Mouse (Mus musculus) liver, embryonic 12.5 days (tissue): ENCODE results near the gene Calm4. TPM values are rescaled to one million over a fixed set of nuclear protein-coding genes. Genes with fewer than 3 reads are reported as not detected.
"Not testable (repeated sequence)": the region's sequence is repeated elsewhere in the genome, so short reads cannot be mapped to it uniquely, and the experiment has no call there.

ENCODE experiments used
- ATAC-seq: fragments of 200-750 bp; cut with Nextera tagmentation; 2 replicates; pipeline ENCODE4 v1.8.0; 2017; ENCODE audit warnings: moderate number of reproducible peaks, mild to moderate bottlenecking, moderate library complexity
- H3K27ac ChIP-seq: fragments of 300-500 bp; sonication (generic); 2 replicates; pipeline ENCODE4 v1.5.1; 2016; ENCODE audit warnings: mild to moderate bottlenecking
- H3K27me3 ChIP-seq: fragments of 300-500 bp; sonication (generic); replicated peaks from 2 replicates; pipeline ENCODE4 v1.6.1; 2016; ENCODE audit warnings: mild to moderate bottlenecking, moderate library complexity
- H3K36me3 ChIP-seq: fragments of 300-500 bp; sonication (generic); 2 replicates; pipeline ENCODE4 v1.6.1; 2016; ENCODE audit warnings: mild to moderate bottlenecking, moderate library complexity
- H3K4me1 ChIP-seq: fragments of 300-500 bp; sonication (generic); 2 replicates; pipeline ENCODE4 v1.6.1; 2016
- H3K4me2 ChIP-seq: fragments of 300-500 bp; sonication (generic); 2 replicates; pipeline ENCODE4 v1.6.1; 2016; ENCODE audit warnings: mild to moderate bottlenecking, moderate library complexity
- H3K4me3 ChIP-seq: fragments of 300-500 bp; sonication (generic); 2 replicates; pipeline ENCODE4 v1.5.1; 2016; ENCODE audit warnings: mild to moderate bottlenecking, moderate library complexity
- H3K9ac ChIP-seq: fragments of 300-500 bp; sonication (generic); 2 replicates; pipeline ENCODE4 v1.6.1; 2016; ENCODE audit warnings: mild to moderate bottlenecking, moderate library complexity
- H3K9me3 ChIP-seq: fragments of 300-500 bp; sonication (generic); replicated peaks from 2 replicates; pipeline ENCODE4 v1.6.1; 2016; ENCODE audit warnings: mild to moderate bottlenecking, moderate library complexity
- WGBS: fragments of 180-500 bp; shearing (Covaris S2); methylation state at CpG from one replicate; pipeline ENCODE4 v1.1.7; 2016; ENCODE audit not compliant: insufficient replicate concordance; 5-methylcytosine and 5-hydroxymethylcytosine counted together
- polyA plus RNA-seq: library from polyadenylated mRNA; unstranded; fragments of >200 nt; fragmentation: Nextera tagmentation; extraction: Ambion mirVana; gene quantifications from 2 replicates; pipeline ENCODE4 v1.2.1, GENCODE M21; 2016

The Calm4 gene
- polyA plus RNA-seq: not detected in 2 replicates

- H3K9me3 ChIP-seq, H3K36me3 ChIP-seq, H3K27me3 ChIP-seq, ATAC-seq, H3K4me1 ChIP-seq, H3K9ac ChIP-seq, H3K4me3 ChIP-seq, H3K4me2 ChIP-seq, H3K27ac ChIP-seq: not testable (repeated sequence)
These were observed at the start of gene Calm4 for GRCm38 (mm10) chr13:3837312-3837807. Gene Calm4, plus strand, starts transcription at chr13:3837757.

GRCm38 (mm10) chr13:3788588-3788987 lies 49.0 kb upstream of the Calm4 start:
- Histone ChIP-seq H3K4me2 (no peak overlapping the region), H3K9ac (no peak overlapping the region), H3K36me3 (no peaks in the 10 kb centered on the region), H3K4me1 (no peaks in the 10 kb centered on the region), H3K4me3 (no peak overlapping the region), H3K27me3 (no peaks in the 10 kb centered on the region), H3K9me3 (no peaks in the 10 kb centered on the region), H3K27ac (no peak overlapping the region)
- WGBS: 55% methylated on average over 2 of the region's 2 CpGs
- ATAC-seq: no peak

- Histone ChIP-seq H3K36me3 (no peaks in the 10 kb centered on the region), H3K27ac (no peak overlapping the region), H3K4me2 (no peak overlapping the region), H3K4me3 (no peak overlapping the region), H3K9me3 (no peaks in the 10 kb centered on the region), H3K9ac (no peak overlapping the region), H3K27me3 (no peaks in the 10 kb centered on the region), H3K4me1 (no peaks in the 10 kb centered on the region)
- WGBS: 58% methylated on average over 2 of the region's 2 CpGs
- ATAC-seq: no peak
These were observed 48.0 kb upstream of the Calm4 start for GRCm38 (mm10) chr13:3789531-3789930.

- Histone ChIP-seq H3K4me2 (no peak overlapping the region), H3K4me1 (no peaks in the 10 kb centered on the region), H3K27me3 (no peaks in the 10 kb centered on the region; the same call in 1 of the 2 replicates), H3K27ac (no peak overlapping the region), H3K9me3 (no peaks in the 10 kb centered on the region), H3K4me3 (no peak overlapping the region), H3K36me3 (no peaks in the 10 kb centered on the region), H3K9ac (no peak overlapping the region)
- no peak for ATAC-seq
- 55% methylated on average over 4 of the region's 4 CpGs for WGBS
These were observed 40.9 kb upstream of the Calm4 start for GRCm38 (mm10) chr13:3796649-3797048.

GRCm38 (mm10) chr13:3798751-3799150 lies 38.8 kb upstream of the Calm4 start:
- H3K4me3 ChIP-seq: no peak overlapping the region
- H3K4me1 ChIP-seq: no peaks in the 10 kb centered on the region
- H3K4me2 ChIP-seq: no peak overlapping the region
- no peak overlapping the region for H3K9ac ChIP-seq
- no peaks in the 10 kb centered on the region for H3K9me3 ChIP-seq
- H3K27me3 ChIP-seq: no peaks in the 10 kb centered on the region; the same call in 1 of the 2 replicates
- no peaks in the 10 kb centered on the region for H3K36me3 ChIP-seq
- no peak for ATAC-seq
- no peak overlapping the region for H3K27ac ChIP-seq

GRCm38 (mm10) chr13:3799386-3799785 lies 38.2 kb upstream of the Calm4 start:
- WGBS: 43% methylated on average over 3 of the region's 3 CpGs
- Histone ChIP-seq H3K36me3 (no peaks in the 10 kb centered on the region), H3K4me1 (no peaks in the 10 kb centered on the region), H3K9me3 (no peaks in the 10 kb centered on the region), H3K4me3 (no peak overlapping the region), H3K4me2 (no peak overlapping the region), H3K27ac (no peak overlapping the region), H3K9ac (no peak overlapping the region), H3K27me3 (no peaks in the 10 kb centered on the region; the same call in 1 of the 2 replicates)
- no peak for ATAC-seq

GRCm38 (mm10) chr13:3804186-3804585 lies 33.4 kb upstream of the Calm4 start, which contains the start of gene Calml3:
Gene Calml3, minus strand, starts transcription at chr13:3804316.
- 66% methylated on average over 13 of the region's 13 CpGs for WGBS
- Histone ChIP-seq H3K36me3 (no peaks in the 10 kb centered on the region), H3K4me3 (no peak within 1 kb of the TSS), H3K9ac (no peak within 1 kb of the TSS), H3K9me3 (no peaks in the 10 kb centered on the region), H3K27me3 (no peaks in the 10 kb centered on the region), H3K4me1 (0 out of 2 replicates have a peak, but pooled peaks cover 3% of the 10 kb centered on the region), H3K4me2 (no peak within 1 kb of the TSS), H3K27ac (no peak within 1 kb of the TSS)
- no peak for ATAC-seq

GRCm38 (mm10) chr13:3805132-3805531 lies 32.4 kb upstream of the Calm4 start:
- no peak for ATAC-seq
- Histone ChIP-seq H3K27ac (no peak overlapping the region), H3K4me2 (no peak overlapping the region), H3K27me3 (no peaks in the 10 kb centered on the region), H3K36me3 (no peaks in the 10 kb centered on the region), H3K4me1 (0 out of 2 replicates have a peak, but pooled peaks cover 3% of the 10 kb centered on the region), H3K9ac (no peak overlapping the region), H3K4me3 (no peak overlapping the region), H3K9me3 (no peaks in the 10 kb centered on the region)
- WGBS: 62% methylated on average over 2 of the region's 2 CpGs

GRCm38 (mm10) chr13:3805638-3806037 lies 31.9 kb upstream of the Calm4 start:
- H3K9ac ChIP-seq: no peak overlapping the region
- no peak for ATAC-seq
- H3K4me3 ChIP-seq: no peak overlapping the region
- no peaks in the 10 kb centered on the region for H3K36me3 ChIP-seq
- WGBS: 29% methylated on average over 5 of the region's 5 CpGs
- H3K27ac ChIP-seq: no peak overlapping the region
- 0 out of 2 replicates have a peak, but pooled peaks cover 3% of the 10 kb centered on the region for H3K4me1 ChIP-seq
- H3K9me3 ChIP-seq: no peaks in the 10 kb centered on the region
- H3K4me2 ChIP-seq: no peak overlapping the region
- H3K27me3 ChIP-seq: no peaks in the 10 kb centered on the region

GRCm38 (mm10) chr13:3807131-3807827 lies 30.3 kb upstream of the Calm4 start:
- Histone ChIP-seq H3K9ac (no peak overlapping the region), H3K36me3 (no peaks in the 10 kb centered on the region), H3K4me1 (0 out of 2 replicates have a peak, but pooled peaks cover 3% of the 10 kb centered on the region), H3K4me3 (no peak overlapping the region), H3K27me3 (no peaks in the 10 kb centered on the region), H3K4me2 (no peak overlapping the region), H3K27ac (no peak overlapping the region), H3K9me3 (no peaks in the 10 kb centered on the region)
- 68% methylated on average over 7 of the region's 7 CpGs for WGBS
- ATAC-seq: no peak

- ATAC-seq: no peak
- Histone ChIP-seq H3K4me1 (no peaks in the 10 kb centered on the region), H3K4me3 (no peak overlapping the region), H3K9ac (no peak overlapping the region), H3K36me3 (no peaks in the 10 kb centered on the region), H3K9me3 (no peaks in the 10 kb centered on the region), H3K4me2 (no peak overlapping the region), H3K27ac (no peak overlapping the region), H3K27me3 (no peaks in the 10 kb centered on the region)
- WGBS: 47% methylated on average over 5 of the region's 5 CpGs
These were observed 19.4 kb upstream of the Calm4 start for GRCm38 (mm10) chr13:3818012-3818739.

GRCm38 (mm10) chr13:3818740-3819076 lies 18.8 kb upstream of the Calm4 start:
- Histone ChIP-seq H3K4me3 (no peak overlapping the region), H3K27me3 (no peaks in the 10 kb centered on the region), H3K36me3 (no peaks in the 10 kb centered on the region), H3K4me1 (no peaks in the 10 kb centered on the region), H3K9ac (no peak overlapping the region), H3K27ac (no peak overlapping the region), H3K4me2 (no peak overlapping the region), H3K9me3 (no peaks in the 10 kb centered on the region)
- no peak for ATAC-seq
- WGBS: 73% methylated on average over 2 of the region's 2 CpGs
